Mouse (Mus musculus): ENCODE data around the gene Pttg1. TPM values are rescaled to one million over a fixed set of nuclear protein-coding genes. Genes with fewer than 3 reads are reported as not detected.

Pttg1 gene
- polyA plus RNA-seq, 1 experiment: 38.8 TPM

DNA sequence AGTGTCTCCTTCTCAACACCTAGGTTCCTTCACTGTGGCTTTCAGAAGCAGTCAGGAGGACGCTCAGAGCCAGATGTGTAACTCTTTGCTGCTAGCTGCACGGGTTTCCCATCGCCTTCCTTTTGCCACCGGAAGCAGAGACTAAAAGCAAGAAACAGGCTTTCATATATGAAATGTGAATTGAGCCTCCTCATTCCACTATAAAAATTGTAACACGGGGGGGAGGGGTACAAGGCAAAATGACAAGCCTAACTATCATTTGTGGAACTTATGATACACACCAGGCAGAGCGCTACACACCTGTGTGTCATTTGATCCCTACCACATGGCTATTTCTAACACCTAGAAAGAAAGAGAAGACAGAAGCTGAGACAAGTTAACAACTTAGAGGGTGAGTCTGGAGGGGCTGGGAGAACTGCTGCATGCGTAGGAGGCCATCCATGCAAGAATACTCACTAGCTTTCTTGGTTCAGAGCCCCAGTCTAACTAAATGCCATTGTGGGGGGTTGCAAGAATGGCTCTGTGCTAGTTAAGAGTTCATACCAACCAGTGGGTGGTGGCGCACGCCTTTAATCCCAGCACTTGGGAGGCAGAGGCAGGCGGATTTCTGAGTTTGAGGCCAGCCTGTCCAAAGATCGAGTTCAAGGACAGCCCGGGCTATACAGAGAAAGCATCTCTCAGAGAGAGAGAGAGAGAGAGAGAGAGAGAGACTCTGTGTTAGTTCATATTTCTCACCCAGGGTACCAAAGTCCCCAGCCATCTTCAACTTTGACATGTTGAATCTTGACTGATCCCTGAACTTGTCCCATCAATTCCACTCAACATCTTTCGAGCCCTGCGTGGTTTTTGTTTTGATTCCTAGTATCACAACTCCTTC is 38.8 kb downstream of the Pttg1 start:
- no peaks in the 10 kb centered on the region for H3K36me3 ChIP-seq (ENCODE audit: control insufficient read depth, insufficient read depth, low read length)
- DNase-seq: no peak

GRCm38 (mm10) chr11:43385716-43386115 is 40.3 kb downstream of the Pttg1 start:
- Histone ChIP-seq H3K36me3 (ENCODE audit: control insufficient read depth, insufficient read depth, low read length) (no peaks in the 10 kb centered on the region), H3K27me3 (ENCODE audit: control insufficient read depth, insufficient read depth, low read length) (no peaks in the 10 kb centered on the region), H3K4me3 (ENCODE audit: control insufficient read depth, insufficient read depth, low read length) (no peak overlapping the region), H3K27ac (ENCODE audit: control insufficient read depth, insufficient read depth, low read length) (no peak overlapping the region; the same call in 1 of the 2 replicates), H3K4me1 (replicated peaks; ENCODE audit: control insufficient read depth, insufficient read depth, low read length) (peaks cover 30% of the 10 kb centered on the region)
- TF ChIP-seq CTCF (IDR thresholded peaks at IDR 0.05; ENCODE audit: borderline replicate concordance, control insufficient read depth, extremely low read depth, insufficient read depth, low read length, poor library complexity): no peak
- TF ChIP-seq POLR2A (IDR thresholded peaks at IDR 0.05; ENCODE audit: control insufficient read depth, extremely low read depth, insufficient read depth, low read length, poor library complexity): no peak
- WGBS: 31% methylated on average over 8 of the region's 8 CpGs
- no peak for DNase-seq

More for the DNA sequence above, 38.8 kb downstream of the Pttg1 start:
- WGBS: 81% methylated on average over 14 of the region's 14 CpGs
- Histone ChIP-seq H3K27ac (ENCODE audit: control insufficient read depth, insufficient read depth, low read length) (no peak overlapping the region), H3K4me1 (replicated peaks; ENCODE audit: control insufficient read depth, insufficient read depth, low read length) (peaks cover 30% of the 10 kb centered on the region), H3K27me3 (ENCODE audit: control insufficient read depth, insufficient read depth, low read length) (no peaks in the 10 kb centered on the region), H3K4me3 (ENCODE audit: control insufficient read depth, insufficient read depth, low read length) (no peak overlapping the region)
- TF ChIP-seq CTCF (IDR thresholded peaks at IDR 0.05; ENCODE audit: borderline replicate concordance, control insufficient read depth, extremely low read depth, insufficient read depth, low read length, poor library complexity) (no peak), POLR2A (IDR thresholded peaks at IDR 0.05; ENCODE audit: control insufficient read depth, extremely low read depth, insufficient read depth, low read length, poor library complexity) (no peak)

GRCm38 (mm10) chr11:43385055-43385649 is 40.9 kb downstream of the Pttg1 start:
- DNase-seq: peak; percentile 21
- WGBS: 4% methylated on average over 18 of the region's 18 CpGs

DNA sequence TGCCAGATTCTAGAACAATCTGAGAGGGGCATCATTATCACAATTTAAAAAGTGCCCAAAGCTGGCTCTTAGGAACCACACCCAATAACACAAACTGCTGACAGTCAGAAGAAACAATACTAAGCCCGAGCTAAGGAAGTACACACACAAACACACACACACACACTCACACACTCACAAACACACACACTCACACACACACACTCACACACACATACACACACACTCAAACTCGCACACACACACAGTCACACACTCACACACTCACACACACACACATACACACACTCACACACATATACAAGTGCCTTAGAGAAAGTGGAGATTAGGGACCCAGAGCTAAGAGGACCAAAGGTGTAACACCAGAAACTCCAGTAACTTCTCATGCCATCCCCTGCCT is 42.5 kb downstream of the Pttg1 start:
- TF ChIP-seq POLR2A (IDR thresholded peaks at IDR 0.05; ENCODE audit: control insufficient read depth, extremely low read depth, insufficient read depth, low read length, poor library complexity): no peak
- TF ChIP-seq CTCF (IDR thresholded peaks at IDR 0.05; ENCODE audit: borderline replicate concordance, control insufficient read depth, extremely low read depth, insufficient read depth, low read length, poor library complexity): no peak
- Histone ChIP-seq H3K4me1 (replicated peaks; ENCODE audit: control insufficient read depth, insufficient read depth, low read length) (peaks cover 23% of the 10 kb centered on the region), H3K27me3 (ENCODE audit: control insufficient read depth, insufficient read depth, low read length) (no peaks in the 10 kb centered on the region), H3K36me3 (ENCODE audit: control insufficient read depth, insufficient read depth, low read length) (no peaks in the 10 kb centered on the region), H3K27ac (ENCODE audit: control insufficient read depth, insufficient read depth, low read length) (no peak overlapping the region), H3K4me3 (ENCODE audit: control insufficient read depth, insufficient read depth, low read length) (no peak overlapping the region)
- WGBS: 80% methylated on average over 2 of the region's 2 CpGs
- no peak for DNase-seq

More at GRCm38 (mm10) chr11:43385055-43385649, 40.9 kb downstream of the Pttg1 start:
- Histone ChIP-seq H3K4me3 (ENCODE audit: control insufficient read depth, insufficient read depth, low read length) (peak overlapping the region; percentile 6), H3K27me3 (ENCODE audit: control insufficient read depth, insufficient read depth, low read length) (no peaks in the 10 kb centered on the region), H3K27ac (ENCODE audit: control insufficient read depth, insufficient read depth, low read length) (peak overlapping the region; percentile 3; the same call in 1 of the 2 replicates), H3K36me3 (ENCODE audit: control insufficient read depth, insufficient read depth, low read length) (no peaks in the 10 kb centered on the region), H3K4me1 (replicated peaks; ENCODE audit: control insufficient read depth, insufficient read depth, low read length) (peaks cover 30% of the 10 kb centered on the region)
- TF ChIP-seq POLR2A (IDR thresholded peaks at IDR 0.05; ENCODE audit: control insufficient read depth, extremely low read depth, insufficient read depth, low read length, poor library complexity) (no peak), CTCF (IDR thresholded peaks at IDR 0.05; ENCODE audit: borderline replicate concordance, control insufficient read depth, extremely low read depth, insufficient read depth, low read length, poor library complexity) (no peak)

- no peak overlapping the region for H3K4me3 ChIP-seq (ENCODE audit: control insufficient read depth, insufficient read depth, low read length)
Observed at GRCm38 (mm10) chr11:43380901-43381300, 45.1 kb downstream of the Pttg1 start.

GRCm38 (mm10) chr11:43379911-43380485 is 46.1 kb downstream of the Pttg1 start:
- TF ChIP-seq CTCF (IDR thresholded peaks at IDR 0.05; ENCODE audit: borderline replicate concordance, control insufficient read depth, extremely low read depth, insufficient read depth, low read length, poor library complexity): no peak
- no peak for TF ChIP-seq POLR2A (IDR thresholded peaks at IDR 0.05; ENCODE audit: control insufficient read depth, extremely low read depth, insufficient read depth, low read length, poor library complexity)
- no peak for DNase-seq
- 94% methylated on average over 11 of the region's 11 CpGs for WGBS
- Histone ChIP-seq H3K27me3 (ENCODE audit: control insufficient read depth, insufficient read depth, low read length) (no peaks in the 10 kb centered on the region), H3K27ac (ENCODE audit: control insufficient read depth, insufficient read depth, low read length) (no peak overlapping the region), H3K4me3 (ENCODE audit: control insufficient read depth, insufficient read depth, low read length) (no peak overlapping the region), H3K36me3 (ENCODE audit: control insufficient read depth, insufficient read depth, low read length) (no peaks in the 10 kb centered on the region), H3K4me1 (replicated peaks; ENCODE audit: control insufficient read depth, insufficient read depth, low read length) (peaks cover 4% of the 10 kb centered on the region; the same call in 1 of the 2 replicates)

More at GRCm38 (mm10) chr11:43380901-43381300, 45.1 kb downstream of the Pttg1 start:
- no peak for DNase-seq
- WGBS: 94% methylated on average over 7 of the region's 7 CpGs
- Histone ChIP-seq H3K36me3 (ENCODE audit: control insufficient read depth, insufficient read depth, low read length) (no peaks in the 10 kb centered on the region), H3K4me1 (replicated peaks; ENCODE audit: control insufficient read depth, insufficient read depth, low read length) (peaks cover 11% of the 10 kb centered on the region), H3K27ac (ENCODE audit: control insufficient read depth, insufficient read depth, low read length) (no peak overlapping the region), H3K27me3 (ENCODE audit: control insufficient read depth, insufficient read depth, low read length) (no peaks in the 10 kb centered on the region)
- TF ChIP-seq POLR2A (IDR thresholded peaks at IDR 0.05; ENCODE audit: control insufficient read depth, extremely low read depth, insufficient read depth, low read length, poor library complexity) (no peak), CTCF (IDR thresholded peaks at IDR 0.05; ENCODE audit: borderline replicate concordance, control insufficient read depth, extremely low read depth, insufficient read depth, low read length, poor library complexity) (no peak)

All from thymus, adult 2 months (tissue).